Mouse (Mus musculus) forebrain, embryonic 12.5 days (tissue): Measurements from ENCODE around the gene Cabcoco1. TPM values are rescaled to one million over a fixed set of nuclear protein-coding genes. Genes with fewer than 3 reads are reported as not detected.
A peak's percentile ranks its signal among the peaks of the same experiment; 100 is the strongest.

Source experiments
- ATAC-seq: fragments of 200-750 bp; cut with Nextera tagmentation; 2 replicates; pipeline ENCODE4 v1.8.0; 2017; ENCODE audit warnings: moderate TSS enrichment; ENCODE audit not compliant: low FRiP score
- H3K27ac ChIP-seq: fragments of 300-500 bp; sonication (generic); 2 replicates; pipeline ENCODE4 v1.5.1; 2016; ENCODE audit warnings: mild to moderate bottlenecking
- H3K27me3 ChIP-seq: fragments of 300-500 bp; sonication (generic); 2 replicates; pipeline ENCODE4 v1.6.1; 2016; ENCODE audit warnings: mild to moderate bottlenecking
- H3K36me3 ChIP-seq: fragments of 300-500 bp; sonication (generic); replicated peaks from 2 replicates; pipeline ENCODE4 v1.6.1; 2016; ENCODE audit warnings: mild to moderate bottlenecking
- H3K4me1 ChIP-seq: fragments of 300-500 bp; sonication (generic); 2 replicates; pipeline ENCODE4 v1.6.1; 2016
- H3K4me2 ChIP-seq: fragments of 300-500 bp; sonication (generic); 2 replicates; pipeline ENCODE4 v1.6.1; 2016; ENCODE audit warnings: mild to moderate bottlenecking, moderate library complexity
- H3K4me3 ChIP-seq: fragments of 300-500 bp; sonication (generic); replicated peaks from 2 replicates; pipeline ENCODE4 v1.5.1; 2016; ENCODE audit warnings: mild to moderate bottlenecking
- H3K9ac ChIP-seq: fragments of 300-500 bp; sonication (generic); 2 replicates; pipeline ENCODE4 v1.6.1; 2016; ENCODE audit warnings: mild to moderate bottlenecking
- H3K9me3 ChIP-seq: fragments of 300-500 bp; sonication (generic); 2 replicates; pipeline ENCODE4 v1.6.1; 2016
- WGBS: fragments of 180-500 bp; shearing (Covaris S2); methylation state at CpG from one replicate; pipeline ENCODE4 v1.1.7; 2016; 5-methylcytosine and 5-hydroxymethylcytosine counted together
- polyA plus RNA-seq: library from polyadenylated mRNA; unstranded; fragments of >200 nt; fragmentation: Nextera tagmentation; extraction: Ambion mirVana; gene quantifications from 2 replicates; pipeline ENCODE4 v1.2.1, GENCODE M21; 2016

The Cabcoco1 gene
- 0.36 and 0.38 TPM in 2 replicates for polyA plus RNA-seq

DNA sequence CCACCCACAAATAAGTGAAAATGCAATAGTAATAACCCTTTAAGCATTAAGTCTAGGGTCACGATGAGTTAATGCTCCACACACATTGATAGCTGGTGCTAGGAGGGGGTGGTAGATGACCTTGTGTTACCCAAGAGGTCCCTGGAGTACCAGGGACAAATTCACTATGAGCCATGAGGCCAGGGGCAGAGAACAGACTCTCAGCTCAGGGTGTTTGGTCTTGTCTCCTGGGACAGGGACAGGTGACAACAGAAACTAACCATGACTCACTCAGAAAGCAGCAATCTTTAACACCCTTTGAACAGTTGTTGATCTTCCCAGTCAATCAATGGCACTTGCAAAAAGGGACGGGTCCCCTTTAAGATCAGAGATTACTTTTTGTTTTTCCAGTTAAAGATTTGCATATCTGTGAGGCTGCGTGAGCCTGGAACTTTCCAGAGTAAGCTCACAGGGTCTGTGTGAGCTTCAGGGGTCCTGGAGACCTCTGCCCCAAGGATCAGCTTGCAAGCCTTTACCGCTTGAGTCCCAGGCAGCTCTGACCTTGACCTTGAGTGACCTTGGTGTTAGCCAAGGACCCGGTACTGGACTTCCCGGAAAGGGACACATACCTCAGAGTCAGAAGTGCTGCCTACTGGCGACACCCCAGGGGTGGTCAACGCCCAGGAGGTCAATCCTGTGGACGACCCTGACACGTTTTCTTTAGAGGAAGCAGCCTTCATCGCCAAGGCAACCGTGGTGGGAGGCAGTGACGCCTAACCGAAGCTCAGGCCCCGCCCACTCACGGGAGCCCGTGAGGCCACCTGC is at the start of gene Cabcoco1:
Gene Cabcoco1, minus strand, starts transcription at position 758 of the 804 bp plus-strand sequence.
- Histone ChIP-seq H3K9ac (no peak within 1 kb of the TSS), H3K4me3 (peak within 1 kb of the TSS; percentile 20; the same call in 1 of the 2 replicates), H3K4me2 (peak within 1 kb of the TSS; percentile 26), H3K4me1 (peaks cover 18% of the 10 kb centered on the region), H3K27ac (no peak within 1 kb of the TSS), H3K36me3 (no peaks in the 10 kb centered on the region), H3K27me3 (no peaks in the 10 kb centered on the region), H3K9me3 (no peaks in the 10 kb centered on the region)
- ATAC-seq: peak; percentile 49; the same call in 1 of the 2 replicates
- WGBS: 17% methylated on average over 17 of the region's 17 CpGs

DNA sequence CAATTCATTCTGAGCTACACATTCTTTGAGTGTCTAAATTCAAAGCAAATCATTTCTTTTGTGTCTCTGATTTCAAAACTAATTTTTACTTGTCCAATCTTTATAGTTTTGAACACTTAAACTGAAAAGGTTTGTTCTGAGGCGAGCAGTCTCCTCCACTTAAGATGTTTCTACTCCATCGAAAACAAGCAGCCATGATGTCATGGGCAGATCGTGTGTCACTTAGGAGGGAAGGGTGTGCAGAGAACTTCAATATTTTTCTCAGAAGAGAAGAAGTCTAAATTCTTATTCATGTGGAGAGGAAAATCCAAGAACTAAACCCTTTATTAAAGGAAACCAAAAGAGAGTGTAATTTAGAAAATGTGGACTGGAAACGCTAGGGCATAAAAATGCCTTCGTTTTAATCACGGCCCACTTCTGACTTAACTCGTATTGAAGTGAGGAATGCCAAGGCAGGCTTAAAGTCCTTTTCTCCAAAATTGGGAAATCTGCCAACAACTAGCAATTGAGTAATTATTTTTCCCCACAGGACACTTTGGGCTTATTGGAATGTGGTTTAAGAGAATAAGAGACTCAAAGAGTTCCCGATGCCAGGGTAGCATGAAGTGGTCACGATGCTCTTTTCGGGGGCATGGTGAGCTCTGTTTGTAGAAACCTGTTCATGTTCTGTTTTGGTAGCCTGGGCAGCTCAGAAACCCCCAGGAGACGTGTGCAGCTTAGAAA is 48.0 kb upstream of the Cabcoco1 start:
- Histone ChIP-seq H3K27ac (no peak overlapping the region), H3K4me3 (no peak overlapping the region), H3K4me1 (no peaks in the 10 kb centered on the region), H3K9ac (no peak overlapping the region), H3K4me2 (no peak overlapping the region), H3K36me3 (no peaks in the 10 kb centered on the region), H3K9me3 (no peaks in the 10 kb centered on the region), H3K27me3 (no peaks in the 10 kb centered on the region)
- peak; percentile 41; the same call in 1 of the 2 replicates for ATAC-seq
- 66% methylated on average over 11 of the region's 11 CpGs for WGBS

DNA sequence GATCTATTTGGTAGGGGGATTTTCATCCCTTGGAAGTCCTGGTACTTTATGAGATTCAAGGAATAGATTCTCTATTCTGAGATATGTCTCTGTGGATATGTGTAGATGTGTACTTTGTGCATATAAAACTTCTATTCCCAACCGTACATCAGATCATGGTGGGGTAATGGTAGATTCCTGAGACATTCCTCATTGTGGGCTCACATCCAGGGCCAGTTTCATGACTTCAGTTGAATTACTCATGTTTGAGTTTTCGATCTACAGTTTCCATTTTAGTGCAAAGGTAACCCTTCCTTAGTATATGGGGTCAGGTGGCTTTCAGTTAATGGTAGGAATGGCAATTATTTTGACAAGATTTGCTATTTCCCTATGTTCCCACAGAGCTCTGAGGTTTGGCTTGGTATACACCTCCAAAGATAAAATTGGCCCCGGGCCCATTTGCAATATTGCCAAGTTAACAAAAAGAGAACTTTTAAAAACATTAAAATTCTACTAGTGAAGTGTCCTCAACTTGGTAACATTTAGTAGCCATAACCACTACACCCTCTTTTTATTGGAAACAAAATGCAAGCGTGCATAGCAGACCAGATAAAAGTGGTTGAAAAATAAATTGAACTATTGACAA is 45.8 kb upstream of the Cabcoco1 start:
- H3K27me3 ChIP-seq: no peaks in the 10 kb centered on the region
- WGBS: 93% methylated on average over 4 of the region's 4 CpGs
- ATAC-seq: no peak
- no peak overlapping the region for H3K4me2 ChIP-seq
- H3K4me1 ChIP-seq: no peaks in the 10 kb centered on the region
- no peak overlapping the region for H3K4me3 ChIP-seq
- H3K36me3 ChIP-seq: no peaks in the 10 kb centered on the region
- H3K9ac ChIP-seq: no peak overlapping the region
- H3K27ac ChIP-seq: no peak overlapping the region
- no peaks in the 10 kb centered on the region for H3K9me3 ChIP-seq

DNA sequence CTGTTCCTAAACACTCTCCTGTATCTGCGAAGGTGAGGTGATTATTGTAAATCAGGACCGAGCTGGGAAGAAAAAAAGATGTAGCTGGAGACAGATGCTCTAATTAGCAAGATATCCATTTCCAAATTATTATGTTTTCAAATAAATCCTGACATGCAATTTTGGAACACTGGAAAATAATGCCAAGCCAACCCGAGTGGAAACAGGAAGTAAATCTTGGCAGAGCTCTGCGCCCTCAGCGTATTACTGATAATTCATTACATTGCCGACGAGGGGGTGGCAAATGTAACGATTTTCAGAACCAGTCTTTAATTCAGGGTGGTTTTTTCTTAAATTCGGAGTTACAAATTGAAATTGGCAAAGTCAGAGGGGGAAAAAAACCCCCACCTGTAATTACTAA is 35.6 kb upstream of the Cabcoco1 start:
- H3K27me3 ChIP-seq: no peaks in the 10 kb centered on the region
- no peak overlapping the region for H3K4me2 ChIP-seq
- no peak overlapping the region for H3K4me3 ChIP-seq
- no peak overlapping the region for H3K27ac ChIP-seq
- no peaks in the 10 kb centered on the region for H3K4me1 ChIP-seq
- no peaks in the 10 kb centered on the region for H3K36me3 ChIP-seq
- no peaks in the 10 kb centered on the region for H3K9me3 ChIP-seq
- H3K9ac ChIP-seq: no peak overlapping the region
- ATAC-seq: no peak
- 91% methylated on average over 9 of the region's 9 CpGs for WGBS

DNA sequence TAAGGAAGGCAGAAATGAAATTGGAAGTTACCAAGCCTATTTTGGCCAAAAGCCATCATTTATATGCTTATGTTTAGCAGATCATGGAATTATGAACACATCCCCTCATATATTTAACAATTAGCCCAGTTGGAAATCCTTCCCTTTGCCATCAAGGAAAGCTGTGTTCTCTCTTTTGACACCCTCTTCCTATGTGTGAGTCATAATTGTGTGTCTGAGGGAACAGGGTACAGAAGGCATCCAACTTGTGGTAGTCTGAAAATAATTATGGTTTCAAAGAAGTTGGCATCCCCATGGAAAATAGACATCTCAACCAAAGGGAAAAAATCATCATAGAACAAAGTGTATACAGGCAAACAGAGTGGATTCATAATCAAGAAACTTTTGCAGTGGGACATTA is 26.5 kb upstream of the Cabcoco1 start:
- Histone ChIP-seq H3K4me2 (no peak overlapping the region), H3K9ac (no peak overlapping the region), H3K4me1 (no peaks in the 10 kb centered on the region), H3K27me3 (no peaks in the 10 kb centered on the region), H3K4me3 (no peak overlapping the region), H3K9me3 (no peaks in the 10 kb centered on the region), H3K27ac (no peak overlapping the region), H3K36me3 (no peaks in the 10 kb centered on the region)
- no peak for ATAC-seq

DNA sequence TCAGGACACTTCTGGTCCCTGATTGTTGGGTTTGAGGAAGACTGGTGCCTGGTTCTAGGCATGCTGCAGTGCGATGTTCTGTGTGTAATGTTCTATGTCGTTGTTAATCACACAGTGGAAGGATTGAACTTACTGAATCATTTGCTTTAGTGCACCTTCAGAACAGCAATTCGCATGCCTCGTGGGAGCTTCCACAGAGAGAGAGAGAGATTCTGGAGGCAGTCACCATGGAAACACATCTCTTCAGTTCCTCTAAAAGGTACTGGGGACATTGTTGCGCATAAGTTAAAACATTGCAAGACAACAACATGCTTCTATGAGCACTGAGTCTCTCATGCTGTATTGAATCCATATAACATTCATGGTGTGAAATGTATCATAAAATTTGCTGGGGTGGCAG is 20.6 kb upstream of the Cabcoco1 start:
- Histone ChIP-seq H3K36me3 (no peaks in the 10 kb centered on the region), H3K27ac (no peak overlapping the region), H3K4me1 (peaks cover 4% of the 10 kb centered on the region; the same call in 1 of the 2 replicates), H3K9me3 (no peaks in the 10 kb centered on the region), H3K4me3 (no peak overlapping the region), H3K9ac (no peak overlapping the region), H3K27me3 (no peaks in the 10 kb centered on the region), H3K4me2 (no peak overlapping the region)
- no peak for ATAC-seq
- 78% methylated on average over 5 of the region's 5 CpGs for WGBS

DNA sequence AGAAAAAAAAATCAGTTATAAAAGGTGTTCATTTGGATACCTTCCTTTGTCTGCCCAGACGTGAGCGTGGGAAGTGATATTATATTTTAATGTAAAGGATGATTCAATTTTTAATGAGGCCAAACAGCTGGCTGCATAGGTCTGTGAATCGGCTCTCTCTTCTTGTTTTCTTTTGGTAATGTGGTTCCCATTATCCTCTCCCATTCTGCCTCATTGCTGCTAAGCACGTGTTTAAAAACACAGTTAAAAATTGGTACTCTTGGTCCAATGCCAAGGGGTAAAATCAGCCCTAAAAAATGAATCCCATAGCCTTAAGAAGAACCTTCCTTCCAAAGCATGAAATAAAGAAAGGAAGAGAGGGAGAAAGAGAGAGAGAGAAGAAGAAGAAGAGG is 17.1 kb upstream of the Cabcoco1 start:
- no peak overlapping the region for H3K4me2 ChIP-seq
- no peak overlapping the region for H3K27ac ChIP-seq
- H3K9me3 ChIP-seq: no peaks in the 10 kb centered on the region
- H3K4me3 ChIP-seq: no peak overlapping the region
- 47% methylated on average over 4 of the region's 4 CpGs for WGBS
- no peaks in the 10 kb centered on the region for H3K27me3 ChIP-seq
- no peaks in the 10 kb centered on the region for H3K36me3 ChIP-seq
- no peak overlapping the region for H3K9ac ChIP-seq
- H3K4me1 ChIP-seq: peaks cover 4% of the 10 kb centered on the region; the same call in 1 of the 2 replicates
- ATAC-seq: no peak

DNA sequence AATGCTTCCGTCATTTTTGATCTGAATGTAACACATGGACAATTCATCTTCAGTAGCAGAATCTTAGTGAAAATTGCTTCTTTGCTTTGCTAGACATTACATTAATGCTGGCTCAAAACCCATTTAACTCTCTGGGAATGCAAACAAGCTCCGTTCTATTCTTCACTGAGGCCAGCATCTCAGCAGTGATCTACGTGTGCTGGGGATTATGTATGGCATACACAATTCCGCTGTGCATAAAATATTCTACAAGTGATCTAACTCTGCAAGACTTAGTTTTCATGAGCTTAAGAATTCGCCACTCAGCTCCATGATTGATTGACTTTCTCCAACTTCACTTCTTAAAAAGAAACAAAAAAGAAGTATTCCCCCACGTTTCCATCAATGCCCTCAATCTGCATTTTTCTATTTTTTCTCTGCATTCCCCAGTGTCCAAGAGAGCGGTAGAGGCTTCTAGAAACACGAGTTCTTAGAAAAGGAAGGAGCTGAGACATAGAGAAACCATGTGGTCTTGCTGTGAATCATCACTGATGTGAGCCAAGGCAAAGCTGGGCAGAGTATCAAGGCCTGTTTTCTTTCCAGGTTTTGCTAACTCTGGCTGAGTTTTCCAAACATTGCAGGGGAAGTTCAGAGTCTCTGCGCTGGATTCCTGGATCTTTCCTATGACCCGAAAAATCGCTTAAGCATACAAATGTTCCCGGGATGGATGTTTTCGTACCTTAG is 16.6 kb upstream of the Cabcoco1 start:
- no peak overlapping the region for H3K4me3 ChIP-seq
- no peaks in the 10 kb centered on the region for H3K27me3 ChIP-seq
- no peaks in the 10 kb centered on the region for H3K36me3 ChIP-seq
- H3K27ac ChIP-seq: no peak overlapping the region
- H3K9ac ChIP-seq: no peak overlapping the region
- H3K4me1 ChIP-seq: peaks cover 4% of the 10 kb centered on the region; the same call in 1 of the 2 replicates
- 60% methylated on average over 13 of the region's 13 CpGs for WGBS
- H3K4me2 ChIP-seq: no peak overlapping the region
- no peak for ATAC-seq
- H3K9me3 ChIP-seq: no peaks in the 10 kb centered on the region

DNA sequence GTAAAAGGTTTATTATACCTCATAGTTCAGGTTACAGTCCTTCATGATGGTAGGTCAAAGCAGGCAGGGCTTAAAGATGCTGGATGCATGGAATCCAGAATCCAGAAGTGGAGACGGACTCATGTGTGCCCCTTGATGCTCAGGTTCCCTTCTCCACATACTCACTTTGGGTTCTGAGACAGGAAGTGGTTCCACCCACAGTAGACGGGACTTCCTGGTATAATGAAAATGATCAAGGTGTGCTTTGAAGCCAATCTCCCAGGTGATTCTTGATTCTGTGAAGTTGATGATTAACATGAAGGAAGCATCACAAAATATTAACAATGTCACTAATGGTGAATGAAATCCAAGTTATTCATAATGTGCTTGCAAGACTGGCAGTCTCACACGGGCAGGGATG is 12.0 kb upstream of the Cabcoco1 start:
- no peak for ATAC-seq
- Histone ChIP-seq H3K27me3 (no peaks in the 10 kb centered on the region), H3K9ac (no peak overlapping the region), H3K27ac (no peak overlapping the region), H3K9me3 (no peaks in the 10 kb centered on the region), H3K4me3 (no peak overlapping the region), H3K4me2 (no peak overlapping the region), H3K36me3 (no peaks in the 10 kb centered on the region), H3K4me1 (peaks cover 4% of the 10 kb centered on the region; the same call in 1 of the 2 replicates)
- WGBS: 90% methylated on average over 3 of the region's 3 CpGs

DNA sequence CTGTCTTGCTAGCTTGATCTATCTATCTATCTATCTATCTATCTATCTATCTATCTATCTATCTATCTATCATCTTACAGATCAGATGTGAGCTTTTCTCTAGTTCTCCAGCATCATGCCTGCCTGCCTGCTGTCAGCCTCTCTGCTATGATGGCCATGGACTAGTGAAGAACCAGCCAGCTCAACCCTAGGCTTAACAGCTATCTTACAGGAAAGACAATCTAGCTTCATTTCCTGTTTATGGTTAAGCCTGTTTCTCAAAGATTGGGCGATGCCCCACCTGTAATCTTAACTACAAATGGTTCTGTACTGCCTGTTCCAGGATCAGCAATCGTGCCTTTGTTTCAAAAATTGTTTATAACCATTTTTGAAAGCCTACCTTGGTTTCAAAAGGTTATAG is 10.9 kb upstream of the Cabcoco1 start:
- Histone ChIP-seq H3K4me1 (no peaks in the 10 kb centered on the region), H3K9ac (no peak overlapping the region), H3K4me2 (no peak overlapping the region), H3K36me3 (no peaks in the 10 kb centered on the region), H3K27ac (no peak overlapping the region), H3K27me3 (no peaks in the 10 kb centered on the region), H3K4me3 (no peak overlapping the region), H3K9me3 (no peaks in the 10 kb centered on the region)
- no peak for ATAC-seq
- whole genome bisulfite sequencing: 90% methylated on average over 2 of the region's 2 CpGs

DNA sequence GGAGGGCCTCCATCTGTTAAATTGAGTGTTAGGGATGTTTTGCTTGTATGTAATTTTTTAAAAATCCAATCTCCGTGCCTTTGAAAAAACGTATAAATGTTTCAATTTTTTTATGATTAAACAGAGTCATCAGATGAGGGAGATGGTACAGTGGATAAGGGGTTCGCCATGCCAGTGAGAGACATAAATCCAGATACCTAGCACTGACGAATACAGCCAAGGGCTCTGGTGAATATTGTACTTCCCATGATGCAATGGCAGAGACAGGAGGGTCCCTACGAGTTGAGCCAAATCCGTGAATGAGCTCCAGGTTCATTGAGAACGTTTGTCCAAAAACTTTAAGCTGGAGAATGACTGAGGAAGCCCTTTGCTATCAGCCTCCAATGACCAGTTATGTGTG is 9.6 kb upstream of the Cabcoco1 start:
- Histone ChIP-seq H3K4me3 (no peak overlapping the region), H3K27ac (no peak overlapping the region), H3K9me3 (no peaks in the 10 kb centered on the region), H3K36me3 (no peaks in the 10 kb centered on the region), H3K9ac (no peak overlapping the region), H3K27me3 (no peaks in the 10 kb centered on the region), H3K4me1 (no peaks in the 10 kb centered on the region), H3K4me2 (no peak overlapping the region)
- no peak for ATAC-seq
- 88% methylated on average over 7 of the region's 7 CpGs for WGBS

DNA sequence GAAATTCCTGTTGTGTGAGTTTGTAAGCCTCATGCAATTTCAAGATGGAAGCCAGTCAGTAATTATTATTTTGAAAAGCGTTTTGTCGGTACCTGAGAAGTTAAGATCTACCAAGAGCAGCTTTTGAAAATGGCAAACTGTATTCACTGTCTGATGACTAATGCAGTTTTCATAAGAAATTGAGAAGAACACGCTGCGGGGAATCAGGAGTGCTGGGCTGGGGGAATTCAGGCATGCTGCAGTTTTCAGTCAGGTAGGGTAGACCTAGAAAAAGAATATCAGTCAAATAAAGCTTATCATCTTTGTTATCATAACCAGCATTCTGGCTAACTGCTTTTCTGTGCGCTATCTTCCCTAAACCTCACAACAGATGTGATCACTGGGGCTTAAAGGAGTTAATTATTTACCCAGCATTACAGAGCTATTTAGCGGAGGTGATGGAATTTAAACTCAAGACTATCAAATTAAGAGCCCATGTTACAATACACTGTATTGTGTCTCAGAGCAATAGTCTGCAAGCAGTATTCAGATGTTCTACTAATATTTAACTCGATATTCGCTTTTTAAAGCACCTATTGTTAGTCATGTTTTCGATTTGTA is 9.1 kb upstream of the Cabcoco1 start:
- ATAC-seq: no peak
- Histone ChIP-seq H3K9me3 (no peaks in the 10 kb centered on the region), H3K4me3 (no peak overlapping the region), H3K9ac (no peak overlapping the region), H3K4me1 (no peaks in the 10 kb centered on the region), H3K27me3 (no peaks in the 10 kb centered on the region), H3K27ac (no peak overlapping the region), H3K4me2 (no peak overlapping the region), H3K36me3 (no peaks in the 10 kb centered on the region)
- 62% methylated on average over 9 of the region's 9 CpGs for WGBS
